Mouse (Mus musculus) adrenal gland, postnatal 14 days (tissue): ENCODE results near the gene Ctsw. TPM values are rescaled to one million over a fixed set of nuclear protein-coding genes. Genes with fewer than 3 reads are reported as not detected.

Experiments used
- DNase-seq: peaks from one replicate; pipeline ENCODE4 v3.0.0; 2021; ENCODE audit warnings: mixed read lengths
- long read RNA-seq, 2 experiments: library from polyadenylated mRNA; stranded (forward); transcript quantifications; one replicate each; pipeline ENCODE4 v2.0.0; 2021
- total RNA-seq: library from RNA; stranded (reverse); gene quantifications from 2 replicates; pipeline ENCODE4 v1.2.3, GENCODE M21; 2021

Gene Ctsw
- total RNA-seq, result 0.85 and 4.2 TPM in 2 replicates
- long read RNA-seq, experiment 1, result 0 reads
- long read RNA-seq, experiment 2, result 0 reads

DNA sequence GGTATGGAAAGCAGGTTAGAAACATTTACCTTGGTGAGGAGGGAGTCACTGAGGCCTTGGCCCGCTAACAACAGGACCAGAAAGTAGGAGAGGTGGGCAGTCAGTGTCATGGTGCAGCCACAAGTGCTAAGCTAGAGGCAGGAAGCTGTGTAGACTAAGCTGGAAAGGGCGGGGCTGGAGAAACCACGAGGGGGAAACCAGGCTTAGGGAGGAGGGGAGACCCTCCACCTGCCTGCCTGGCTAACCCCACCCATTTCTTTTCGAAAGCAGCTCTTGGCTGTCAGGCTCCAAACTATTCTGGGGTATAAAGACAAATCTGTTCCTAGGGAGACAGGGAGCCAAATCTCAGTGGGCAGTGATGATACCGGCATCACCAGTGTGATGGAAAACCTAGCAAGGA is at the start of gene Ctsw:
TSS of gene Ctsw (minus strand) at position 134 of the 400 bp plus-strand sequence.
- no peak for DNase-seq

DNA sequence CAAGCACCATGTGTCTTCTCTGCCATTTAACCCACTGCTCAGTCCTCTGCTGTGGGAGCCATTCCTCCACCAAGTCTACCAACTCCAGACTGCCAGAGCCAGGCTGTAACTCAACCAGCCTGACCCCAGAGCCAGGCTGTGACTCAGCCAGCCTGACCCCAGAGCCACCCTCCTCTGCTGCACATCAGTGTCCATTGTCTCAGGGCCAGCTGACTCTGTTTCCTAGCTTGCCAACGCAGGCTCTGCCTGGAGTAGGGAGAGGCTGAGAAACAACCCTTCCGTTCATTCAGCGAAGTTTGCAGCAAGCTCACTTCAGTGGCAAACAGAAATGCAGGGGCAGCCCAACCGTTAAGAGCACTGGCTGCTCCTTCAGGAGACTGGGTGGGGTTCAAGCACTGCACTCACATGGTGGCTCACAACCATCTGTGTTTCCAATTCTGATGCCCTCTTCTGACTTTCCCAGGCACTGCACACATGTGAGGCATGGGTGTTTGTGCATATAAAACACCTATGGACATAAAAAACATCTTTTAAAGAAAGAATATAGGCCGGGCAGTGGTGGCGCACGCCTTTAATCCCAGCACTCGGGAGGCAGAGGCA is 48.7 kb upstream of the Ctsw start:
- DNase-seq, result no peak

GRCm38 (mm10) chr19:5515840-5516777 is 47.8 kb upstream of the Ctsw start:
- no peak for DNase-seq

DNA sequence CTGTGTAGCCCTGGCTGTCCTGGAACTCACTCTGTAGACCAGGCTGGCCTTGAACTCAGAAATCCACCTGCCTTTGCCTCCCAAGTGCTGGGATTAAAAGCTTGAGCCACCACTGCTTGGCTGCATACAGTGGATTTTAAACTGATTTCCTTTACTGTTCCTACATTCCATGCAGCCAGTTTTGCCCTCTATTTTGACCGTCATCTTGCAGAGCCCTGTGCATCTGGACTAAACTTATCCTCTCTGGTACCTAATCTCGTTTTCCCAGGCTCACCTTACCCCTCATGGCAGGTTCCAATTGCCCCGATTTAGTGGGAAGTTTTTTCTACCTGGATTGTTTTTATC is 44.7 kb upstream of the Ctsw start:
- no peak for DNase-seq

GRCm38 (mm10) chr19:5512091-5513004 is 44.0 kb upstream of the Ctsw start:
- no peak for DNase-seq

- no peak for DNase-seq
These were observed 42.8 kb upstream of the Ctsw start for GRCm38 (mm10) chr19:5511074-5511632.

GRCm38 (mm10) chr19:5510031-5511026 is 42.0 kb upstream of the Ctsw start, which contains the start of gene Snx32:
Gene Snx32 (minus strand): TSS chr19:5510538.
- DNase-seq, result peak; percentile 98

- no peak for DNase-seq
These were observed 35.4 kb upstream of the Ctsw start, which contains the start of gene 1700020D05Rik for GRCm38 (mm10) chr19:5503687-5504086. Gene 1700020D05Rik (minus strand): TSS chr19:5503787.

- DNase-seq, result peak; percentile 47
These were observed 32.1 kb upstream of the Ctsw start for GRCm38 (mm10) chr19:5500330-5500875.

DNA sequence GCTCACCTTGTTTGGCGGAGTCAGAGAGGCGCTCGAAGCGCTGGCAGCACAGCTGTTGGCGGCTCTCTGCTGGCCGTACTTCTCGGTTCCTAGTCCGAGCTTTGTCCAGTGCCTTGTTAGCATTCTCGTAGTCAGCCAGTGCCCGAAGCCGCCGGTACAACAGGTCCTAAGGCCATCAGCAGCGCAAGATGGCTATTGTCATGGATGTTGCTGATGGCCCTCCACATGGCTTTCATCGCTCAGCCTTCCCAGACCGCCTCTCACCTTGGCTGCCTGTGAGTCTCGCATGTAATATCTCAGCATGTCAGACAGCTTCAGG is 27.7 kb upstream of the Ctsw start:
- no peak for DNase-seq

DNA sequence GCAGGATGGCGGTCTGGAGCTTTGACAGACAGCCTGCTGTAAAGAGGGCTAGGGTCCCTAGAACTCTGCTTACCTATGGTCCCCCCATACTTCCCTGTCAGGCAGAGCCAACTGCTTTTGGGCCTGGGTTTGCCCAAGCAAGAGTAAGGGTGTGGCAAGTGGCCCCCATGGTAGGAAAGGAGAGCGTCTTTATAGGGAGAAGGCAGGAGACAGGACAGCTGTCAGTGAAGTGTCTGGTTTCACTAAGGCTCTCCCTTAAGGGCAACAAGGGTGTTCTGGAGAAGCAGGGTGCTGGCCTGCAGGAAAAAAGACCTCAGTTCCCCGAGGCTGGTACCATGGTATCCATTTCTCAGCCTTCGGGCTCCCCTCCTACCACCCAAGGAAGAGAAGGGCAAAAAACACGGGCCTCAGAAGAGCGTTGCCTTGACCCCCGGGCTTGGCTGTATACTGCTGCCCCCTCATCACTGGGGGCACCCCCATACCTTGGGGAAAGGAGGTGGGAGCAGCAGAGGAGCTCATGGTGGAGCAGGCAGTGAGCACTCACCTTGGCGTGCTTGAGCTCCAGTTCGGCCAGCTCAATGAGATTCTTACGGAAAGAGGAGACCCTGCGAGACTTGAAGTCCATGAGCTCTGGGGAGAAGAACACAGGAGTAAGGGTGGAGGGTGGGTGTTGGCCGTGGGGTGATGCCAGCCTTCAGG is 27.2 kb upstream of the Ctsw start:
- DNase-seq, result peak; percentile 3

DNA sequence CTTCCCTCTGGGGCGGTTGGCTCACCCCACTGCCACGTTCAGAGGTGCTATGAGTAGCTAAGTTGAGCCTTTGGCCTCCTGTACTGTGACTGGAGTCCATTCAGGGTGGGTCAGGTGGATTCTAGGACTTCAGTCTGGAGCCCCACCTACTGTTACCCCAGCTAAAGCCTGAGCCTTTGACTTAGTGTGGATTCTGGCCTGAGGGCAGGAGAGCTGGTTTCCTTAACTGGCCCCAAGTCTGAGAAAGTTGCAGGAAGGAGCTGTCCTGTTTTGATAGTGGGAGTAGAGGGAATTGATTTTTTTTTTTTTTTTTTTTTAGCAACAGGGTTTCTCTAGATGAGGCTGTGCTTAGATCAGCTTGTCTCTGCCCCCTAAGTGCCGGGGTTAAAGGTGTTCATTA is 26.0 kb upstream of the Ctsw start:
- DNase-seq, result peak; percentile 2

DNA sequence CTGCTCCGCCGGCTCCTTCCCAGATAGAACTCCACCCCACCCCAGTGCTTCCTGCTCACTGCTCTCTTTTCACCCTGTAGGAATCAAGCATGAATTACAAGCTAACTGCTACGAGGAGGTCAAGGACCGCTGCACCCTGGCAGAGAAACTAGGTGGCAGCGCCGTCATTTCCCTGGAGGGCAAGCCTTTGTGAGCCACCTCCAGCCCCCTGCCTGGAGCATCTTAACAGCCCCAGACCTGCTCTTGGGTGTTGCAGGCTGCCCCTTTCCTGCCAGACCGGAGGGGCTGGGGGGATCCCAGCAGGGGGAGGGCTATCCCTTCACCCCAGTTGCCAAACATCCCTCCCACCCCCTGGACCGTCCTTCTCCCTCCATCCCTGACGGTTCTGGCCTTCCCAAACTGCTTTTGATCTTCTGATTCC is 25.0 kb upstream of the Ctsw start:
- DNase-seq, result peak; percentile 54

DNA sequence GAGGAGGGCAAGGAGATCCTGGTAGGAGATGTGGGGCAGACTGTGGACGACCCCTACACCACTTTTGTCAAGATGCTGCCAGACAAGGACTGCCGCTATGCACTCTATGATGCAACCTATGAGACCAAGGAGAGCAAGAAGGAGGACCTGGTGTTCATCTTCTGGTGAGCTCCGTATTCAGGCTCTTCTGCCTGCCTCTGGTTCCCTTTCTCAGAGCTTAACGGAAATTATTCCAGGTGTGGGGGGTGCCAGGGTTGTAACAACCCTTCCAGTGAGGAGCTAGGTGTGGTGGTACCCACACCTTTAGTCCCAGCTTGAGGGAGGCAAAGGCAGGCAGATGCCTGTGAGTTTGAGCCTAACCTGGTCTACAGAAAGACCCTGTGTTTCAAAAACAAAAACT is 24.3 kb upstream of the Ctsw start:
- DNase-seq, result peak; percentile 2

GRCm38 (mm10) chr19:5490898-5491708 is 22.8 kb upstream of the Ctsw start:
- peak; percentile 91 for DNase-seq

DNA sequence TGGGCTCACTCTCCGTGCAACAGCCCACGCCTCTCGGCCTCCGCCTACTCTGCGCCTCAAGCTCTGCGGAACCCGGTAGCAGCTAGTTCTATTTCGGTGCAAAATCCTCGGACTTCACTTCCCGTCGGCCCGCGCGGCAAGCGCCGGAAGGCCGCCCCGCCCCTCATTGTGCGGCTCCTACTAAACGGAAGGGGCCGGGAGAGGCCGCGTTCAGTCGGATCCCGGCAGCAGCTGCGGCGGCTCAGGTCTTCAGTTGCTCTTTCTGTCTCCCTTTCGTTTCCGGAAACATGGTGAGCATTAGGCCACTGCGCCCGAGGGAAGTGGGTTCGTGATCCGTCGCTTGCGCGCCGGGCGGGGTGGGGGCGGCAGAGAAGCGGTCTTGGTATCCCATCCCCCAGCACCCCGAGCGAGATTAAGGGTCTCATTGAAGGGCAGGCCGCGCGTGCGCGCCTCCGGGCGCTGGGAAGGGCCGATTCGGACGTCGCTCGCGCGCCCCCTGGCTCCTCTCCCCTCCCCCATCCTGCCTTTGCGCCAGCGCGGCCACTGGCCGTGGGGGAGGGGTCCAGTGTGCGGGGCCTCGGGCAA is 22.1 kb upstream of the Ctsw start, which contains the start of gene Cfl1:
TSS of gene Cfl1 (plus strand) at position 143 of the 585 bp plus-strand sequence.
- peak; percentile 97 for DNase-seq

DNA sequence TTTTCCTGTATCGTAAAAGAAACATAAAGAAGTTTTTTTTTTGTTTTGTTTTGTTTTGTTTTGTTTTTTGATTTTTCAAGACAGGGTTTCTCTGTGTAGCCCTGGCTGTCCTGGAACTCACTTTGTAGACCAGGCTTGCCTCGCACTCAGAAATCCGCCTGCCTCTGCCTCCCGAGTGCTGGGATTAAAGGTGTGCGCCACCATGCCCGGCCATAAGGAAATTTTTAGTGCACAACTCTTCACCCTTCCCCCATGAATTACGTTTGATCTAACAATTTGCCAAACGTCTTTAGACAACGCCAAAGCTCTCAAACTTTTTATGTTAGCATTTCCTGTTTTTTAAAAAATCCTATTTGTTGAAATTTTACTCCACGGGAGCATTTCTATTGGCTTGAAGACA is 21.4 kb upstream of the Ctsw start:
- DNase-seq, result peak; percentile 2

DNA sequence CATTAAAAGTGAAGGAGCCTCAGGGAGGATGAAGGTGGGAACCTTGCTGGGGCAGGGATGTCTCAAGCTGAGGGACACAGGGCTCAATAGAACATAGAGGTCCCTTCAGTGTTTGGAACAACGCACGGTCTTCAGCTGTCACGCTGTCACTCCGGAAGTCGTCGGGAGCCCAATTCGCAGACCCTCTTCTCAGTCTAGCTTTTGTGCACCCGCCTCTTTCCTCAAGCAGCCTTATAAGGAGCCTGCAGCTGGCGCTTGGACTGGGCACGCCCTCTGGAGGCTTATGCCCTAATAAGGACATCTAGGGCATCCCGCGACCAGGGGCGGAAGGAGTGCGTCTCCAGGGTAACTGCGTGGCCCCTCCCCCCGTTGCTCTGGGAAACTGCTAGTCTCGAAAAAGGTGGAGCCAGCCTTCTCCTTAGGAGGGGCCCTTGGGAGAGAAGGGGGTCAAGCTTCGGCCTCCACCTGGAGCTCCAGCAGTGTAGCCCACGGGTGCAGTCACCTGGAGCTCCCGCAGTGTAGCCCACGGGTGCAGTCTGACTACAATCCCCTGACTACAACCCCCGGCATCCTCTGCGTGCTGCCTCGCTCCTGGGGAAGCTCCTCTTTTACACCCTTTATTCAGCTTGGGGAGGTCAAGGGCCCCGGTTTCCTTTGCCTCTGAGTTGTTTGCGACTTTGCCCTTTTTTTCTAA is 20.7 kb upstream of the Ctsw start:
- peak; percentile 97 for DNase-seq
